Mouse (Mus musculus): ENCODE measurements around the gene Cotl1.

GRCm38 (mm10) chr8:119826982-119827381 lies 13.4 kb downstream of the Cotl1 start:
- TF ChIP-seq CTCF (conservative IDR thresholded peaks at IDR 0.05; ENCODE audit: low read length) = no peak
- no peak for TF ChIP-seq POU5F1 (IDR thresholded peaks at IDR 0.05; ENCODE audit: borderline replicate concordance, low read length)
- TF ChIP-seq NANOG (IDR thresholded peaks at IDR 0.05; ENCODE audit: borderline replicate concordance, low read length) = no peak
